Mouse (Mus musculus) ovary, adult 10 weeks (tissue): ENCODE results near the gene Zfp354a. TPM values are rescaled to one million over a fixed set of nuclear protein-coding genes. Genes with fewer than 3 reads are reported as not detected.

Experiments used
- polyA plus RNA-seq: library from polyadenylated mRNA; stranded (reverse); fragments of 350-450 nt; fragmentation: Illumina TruSeq; extraction: RNeasy Lipid Tissue Mini Kit (QIAGEN cat#74804); gene quantifications from one replicate; pipeline ENCODE4 v1.2.3, GENCODE M21; 2014

Zfp354a gene
- polyA plus RNA-seq, result 24.9 TPM

DNA sequence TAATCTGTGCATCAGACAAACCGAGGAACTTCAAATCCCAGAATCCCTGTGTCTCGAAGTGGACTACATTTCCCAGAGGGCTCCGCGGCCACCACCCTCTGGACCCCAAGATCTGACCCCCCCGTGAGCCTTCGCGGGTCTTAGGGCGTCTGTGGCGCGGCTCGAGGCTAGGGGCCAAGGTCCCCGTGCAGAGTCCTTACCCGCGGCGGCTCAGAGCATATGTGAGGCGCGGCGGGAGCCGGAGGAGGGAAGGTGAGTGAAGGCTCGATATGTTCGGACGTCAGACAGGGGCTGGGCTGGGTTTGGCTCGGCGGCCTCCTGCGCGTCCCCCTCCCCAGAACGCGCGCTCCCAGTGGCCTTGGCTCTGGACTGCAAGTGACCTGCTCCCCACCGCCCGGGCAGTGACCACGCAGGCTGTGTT, at the start of gene Zfp354a:
Gene Zfp354a (plus strand): TSS at position 107 of the 421 bp plus-strand sequence.

GRCm38 (mm10) chr11:51013936-51014335, 45.1 kb upstream of the Zfp354a start, which contains the start of gene Olfr54:
TSS of gene Olfr54 (plus strand) at chr11:51014236.

GRCm38 (mm10) chr11:51047809-51048208, 11.2 kb upstream of the Zfp354a start, which contains the start of gene Olfr1375:
TSS of gene Olfr1375 (plus strand) at chr11:51048109.

Other genes starting within 250 kb of the Zfp354a start
- 49.8 TPM for gene Zfp354c, start 231.5 kb upstream of the Zfp354a start, polyA plus RNA-seq
- 1.9 TPM for gene Zfp879, start 217.7 kb upstream of the Zfp354a start, polyA plus RNA-seq
- not detected for gene Grm6, start 208.6 kb upstream of the Zfp354a start, polyA plus RNA-seq
- 6.3 TPM for gene Zfp454, start 171.6 kb upstream of the Zfp354a start, polyA plus RNA-seq
- 35.4 TPM for gene Zfp2, start 143.1 kb upstream of the Zfp354a start, polyA plus RNA-seq
- gene Zfp354b, start 127.6 kb upstream of the Zfp354a start, polyA plus RNA-seq, result 8.4 TPM
- gene 4933414I15Rik, start 115.5 kb upstream of the Zfp354a start, polyA plus RNA-seq, result not detected
- not detected for gene Prop1, start 105.5 kb upstream of the Zfp354a start, polyA plus RNA-seq
- gene Olfr1378, start 92.7 kb upstream of the Zfp354a start, polyA plus RNA-seq, result not detected
- not detected for gene Olfr1377, start 77.3 kb upstream of the Zfp354a start, polyA plus RNA-seq
- gene Olfr51, start 55.7 kb upstream of the Zfp354a start, polyA plus RNA-seq, result not detected
- not detected for gene Olfr54, start 45.0 kb upstream of the Zfp354a start, polyA plus RNA-seq
- not detected for gene Olfr1375, start 11.1 kb upstream of the Zfp354a start, polyA plus RNA-seq
- not detected for gene Gm12569, start 161.2 kb downstream of the Zfp354a start, polyA plus RNA-seq
- 146 TPM for gene Clk4, start 202.5 kb downstream of the Zfp354a start, polyA plus RNA-seq
- not detected for gene BC049762, start 203.8 kb downstream of the Zfp354a start, polyA plus RNA-seq
- gene Col23a1, start 230.7 kb downstream of the Zfp354a start, polyA plus RNA-seq, result 2.1 TPM